Mouse (Mus musculus) G1E (cell line): ENCODE results near the gene Klhdc2. TPM values are rescaled to one million over a fixed set of nuclear protein-coding genes. Genes with fewer than 3 reads are reported as not detected.

Experiments used
- ATAC-seq: 2 replicates; pipeline ENCODE4 v1.8.0; 2016; ENCODE audit warnings: mild to moderate bottlenecking; ENCODE audit not compliant: insufficient number of reproducible peaks, poor library complexity, low FRiP score, severe bottlenecking; ENCODE audit errors: extremely low read depth
- DNase-seq: peaks from one replicate; pipeline ENCODE4 v3.0.0; 2012; ENCODE audit warnings: low spot score
- H3K27me3 ChIP-seq: 2 replicates; pipeline ENCODE4 v1.6.1; 2012; ENCODE audit warnings: mild to moderate bottlenecking, low read length, inconsistent platforms; ENCODE audit not compliant: insufficient read depth
- H3K36me3 ChIP-seq: replicated peaks from 2 replicates; pipeline ENCODE3; 2012; ENCODE audit warnings: mild to moderate bottlenecking, inconsistent platforms
- H3K4me1 ChIP-seq: 2 replicates; pipeline ENCODE4 v1.6.1; 2012; ENCODE audit warnings: low read depth, low read length, inconsistent platforms, mixed read lengths; ENCODE audit not compliant: insufficient read depth
- H3K4me3 ChIP-seq: 2 replicates; pipeline ENCODE4 v1.5.1; 2012; ENCODE audit warnings: low read depth, mild to moderate bottlenecking, inconsistent platforms, low read length, moderate library complexity, mixed read lengths
- H3K9me3 ChIP-seq: replicated peaks from 2 replicates; pipeline ENCODE4 v1.6.1; 2012; ENCODE audit warnings: inconsistent platforms
- CTCF ChIP-seq: IDR thresholded peaks from 2 replicates; pipeline ENCODE4 v1.5.1; 2012; ENCODE audit warnings: low read depth, low read length, inconsistent platforms, mixed read lengths
- GATA1 ChIP-seq: IDR thresholded peaks from 2 replicates; pipeline ENCODE4 v1.6.1; 2012; ENCODE audit warnings: borderline replicate concordance, low read length, inconsistent platforms, mixed read lengths
- GATA2 ChIP-seq: IDR thresholded peaks from 2 replicates; pipeline ENCODE4 v1.6.1; 2012; ENCODE audit warnings: low read depth, low read length, inconsistent platforms, borderline replicate concordance
- POLR2AphosphoS5 ChIP-seq: IDR thresholded peaks from 2 replicates; pipeline ENCODE4 v1.6.1; 2012; ENCODE audit warnings: low read depth, low read length, inconsistent platforms; ENCODE audit not compliant: insufficient replicate concordance
- TAL1 ChIP-seq: conservative IDR thresholded peaks from 2 replicates; pipeline ENCODE4 v1.6.1; 2012; ENCODE audit warnings: low read depth, low read length, inconsistent platforms, mixed read lengths
- polyA plus RNA-seq: library from polyadenylated mRNA; stranded (reverse); fragments of >175 nt; gene quantifications from 2 replicates; pipeline ENCODE4 v1.2.3, GENCODE M21; 2012
- total RNA-seq, 2 experiments: library from RNA; stranded (forward) in 1 of 2; stranded (reverse) in 1 of 2; fragments of 200-1000 nt in 1 of 2; fragments of >200 nt in 1 of 2; fragmentation: Nextera tagmentation in 1 of 2; gene quantifications; 2 replicates each; pipeline ENCODE4 v1.2.3; 2014 to 2017

The Klhdc2 gene
- total and polyA plus RNA-seq, 3 experiments = 33.6 to 129 (median 127) TPM

DNA sequence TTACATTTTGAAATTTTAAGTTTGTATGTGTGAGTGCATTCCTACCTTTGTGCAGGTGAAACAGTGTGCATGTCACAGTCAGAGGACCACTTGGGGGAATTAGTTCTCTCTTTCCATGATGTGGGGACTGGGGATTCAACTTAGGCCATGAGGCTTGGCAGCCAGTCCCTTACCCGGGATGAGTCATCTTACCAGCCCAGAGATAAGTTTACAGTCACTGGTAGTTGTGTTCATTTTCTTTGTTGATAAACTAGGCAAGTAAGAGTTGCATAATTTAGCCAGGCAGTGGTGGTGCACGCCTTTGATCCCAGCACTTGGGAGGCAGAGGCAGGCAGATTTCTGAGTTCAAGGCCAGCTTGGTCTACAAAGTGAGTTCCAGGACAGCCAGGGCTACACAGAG is 7.6 kb downstream of the Klhdc2 start:
- Histone ChIP-seq H3K4me1 (peaks cover 14% of the 10 kb centered on the region), H3K9me3 (no peaks in the 10 kb centered on the region)
- ATAC-seq = no peak

DNA sequence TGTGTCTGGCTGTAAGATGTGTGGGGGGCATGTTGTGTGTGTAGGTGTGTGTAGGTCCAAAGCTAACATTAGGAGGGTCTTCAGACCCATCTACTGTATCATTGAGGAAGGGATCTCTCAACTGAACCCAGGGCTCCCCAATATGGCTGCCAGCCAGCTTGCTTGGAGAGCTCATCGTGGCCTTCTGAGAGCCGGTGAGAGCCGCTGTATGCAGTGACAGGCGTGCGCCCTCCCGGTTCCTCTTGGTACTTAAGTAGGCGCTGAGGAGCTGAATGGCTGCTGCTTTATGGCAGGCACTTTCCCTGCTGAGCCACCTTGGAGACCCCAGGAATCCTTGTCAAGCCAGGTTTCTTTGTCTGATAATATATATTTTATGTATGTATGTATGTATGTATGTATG is 9.9 kb downstream of the Klhdc2 start:
- Histone ChIP-seq H3K4me1 (no peaks in the 10 kb centered on the region), H3K9me3 (no peaks in the 10 kb centered on the region), H3K36me3 (peaks cover 95% of the 10 kb centered on the region), H3K4me3 (no peak overlapping the region), H3K27me3 (no peaks in the 10 kb centered on the region)
- ATAC-seq (no peak), DNase-seq (no peak)
- TF ChIP-seq POLR2AphosphoS5 = no peak
- TF ChIP-seq GATA1 = no peak
- TF ChIP-seq TAL1 = no peak
- TF ChIP-seq CTCF = no peak
- no peak for TF ChIP-seq GATA2

More for the DNA sequence above, 7.6 kb downstream of the Klhdc2 start:
- Histone ChIP-seq H3K4me3 (no peak overlapping the region), H3K27me3 (no peaks in the 10 kb centered on the region), H3K36me3 (peaks cover 93% of the 10 kb centered on the region)
- TF ChIP-seq GATA1 (no peak), CTCF (no peak), GATA2 (no peak), POLR2AphosphoS5 (no peak), TAL1 (no peak)
- no peak for DNase-seq

DNA sequence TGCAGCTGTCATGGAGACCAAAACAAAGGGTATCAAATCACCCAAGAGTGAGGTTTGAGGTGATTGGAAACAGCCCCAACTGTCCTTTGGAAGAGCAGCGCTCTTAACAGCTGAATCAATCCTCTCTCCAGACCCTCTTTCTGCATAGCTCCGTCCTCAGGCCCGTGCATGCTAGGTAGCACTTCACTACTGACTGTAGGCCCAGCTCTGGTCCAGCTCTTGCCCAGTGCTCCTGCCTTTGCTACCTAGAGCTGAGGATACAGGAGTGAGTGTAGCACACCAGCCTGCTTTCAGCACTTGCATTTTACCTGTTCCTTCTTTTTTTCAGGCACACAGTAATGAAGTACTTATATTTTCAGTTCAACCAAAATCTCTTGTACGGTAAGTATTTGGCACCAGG is 13.2 kb downstream of the Klhdc2 start:
- TF ChIP-seq TAL1 (no peak), GATA1 (no peak)
- Histone ChIP-seq H3K9me3 (no peaks in the 10 kb centered on the region), H3K27me3 (no peaks in the 10 kb centered on the region), H3K4me1 (no peaks in the 10 kb centered on the region), H3K36me3 (peaks cover 93% of the 10 kb centered on the region), H3K4me3 (no peak overlapping the region)
- ATAC-seq (no peak), DNase-seq (no peak)

DNA sequence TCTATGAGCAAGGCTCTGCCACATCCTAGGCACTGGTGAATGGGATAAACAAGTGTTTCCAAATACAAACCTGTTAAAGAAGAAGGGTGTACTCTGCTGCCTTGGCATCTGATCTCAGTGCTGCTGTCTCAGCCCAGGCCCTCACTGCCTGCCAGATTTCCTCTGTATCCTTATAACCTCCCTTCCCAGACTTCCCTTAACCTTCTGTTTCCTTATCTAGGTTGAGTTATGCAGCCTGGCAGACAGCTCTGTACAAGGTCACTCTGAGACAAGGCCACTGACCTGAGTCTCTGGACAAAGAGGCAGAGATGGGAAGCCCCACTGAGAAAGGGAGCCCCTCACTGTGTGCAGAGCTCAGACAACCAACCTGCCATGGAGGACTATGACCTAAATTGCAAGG is 21.9 kb downstream of the Klhdc2 start:
- H3K27me3 ChIP-seq = no peaks in the 10 kb centered on the region
- DNase-seq = no peak
- H3K9me3 ChIP-seq = no peaks in the 10 kb centered on the region
- no peaks in the 10 kb centered on the region for H3K4me1 ChIP-seq
- peaks cover 84% of the 10 kb centered on the region for H3K36me3 ChIP-seq
- ATAC-seq = no peak
- no peak overlapping the region for H3K4me3 ChIP-seq
- TF ChIP-seq GATA2 (no peak), POLR2AphosphoS5 (no peak)

DNA sequence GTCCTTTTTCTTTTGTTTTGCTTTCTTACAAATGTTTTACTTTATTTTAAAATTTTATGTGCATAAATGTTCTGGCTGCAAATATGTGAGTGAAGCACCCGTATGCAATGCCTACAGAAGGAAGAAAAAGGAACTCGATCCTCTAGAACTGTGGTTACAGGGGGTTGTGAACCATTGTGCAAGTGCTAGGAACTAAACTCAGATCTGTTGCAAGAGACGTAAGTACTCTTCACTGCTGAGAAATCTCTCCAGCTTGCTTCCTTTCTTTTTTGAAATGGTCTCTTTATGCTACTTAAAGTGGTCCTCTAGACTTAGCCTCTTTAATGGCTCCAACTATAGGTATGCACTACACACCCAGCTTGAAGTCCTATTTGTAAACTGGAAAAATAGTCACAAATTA is 34.7 kb downstream of the Klhdc2 start:
- DNase-seq (no peak), ATAC-seq (no peak)
- Histone ChIP-seq H3K27me3 (no peaks in the 10 kb centered on the region), H3K9me3 (no peaks in the 10 kb centered on the region), H3K4me1 (peaks cover 7% of the 10 kb centered on the region), H3K36me3 (peaks cover 89% of the 10 kb centered on the region), H3K4me3 (no peak overlapping the region)
- TF ChIP-seq POLR2AphosphoS5 = no peak
- TF ChIP-seq GATA1 = no peak
- TF ChIP-seq GATA2 = no peak
- TF ChIP-seq TAL1 = no peak
- TF ChIP-seq CTCF = no peak

DNA sequence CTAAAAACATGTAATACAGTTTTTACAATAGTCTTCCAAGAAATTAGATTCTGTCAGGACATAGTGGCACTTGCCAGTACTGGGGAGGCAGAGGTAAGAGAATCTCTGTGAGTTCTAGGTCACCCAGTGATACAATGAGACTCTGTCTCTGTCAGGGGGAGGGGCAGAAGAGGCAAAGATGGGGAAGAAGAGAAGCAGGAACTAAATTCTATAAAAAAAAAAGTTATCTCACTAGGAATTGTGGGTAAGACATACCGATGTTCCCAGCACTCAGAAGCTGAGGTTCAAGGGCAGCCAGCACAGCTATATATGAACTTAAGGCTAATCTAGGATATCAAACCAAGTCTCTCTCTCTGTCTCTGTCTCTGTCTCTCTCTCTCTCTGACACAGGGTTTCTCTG is 35.7 kb downstream of the Klhdc2 start:
- DNase-seq (no peak), ATAC-seq (no peak)
- Histone ChIP-seq H3K4me1 (peaks cover 9% of the 10 kb centered on the region), H3K4me3 (no peak overlapping the region), H3K27me3 (no peaks in the 10 kb centered on the region), H3K36me3 (peaks cover 88% of the 10 kb centered on the region), H3K9me3 (no peaks in the 10 kb centered on the region)
- TF ChIP-seq GATA1 (no peak), CTCF (no peak), POLR2AphosphoS5 (no peak), GATA2 (no peak), TAL1 (no peak)

DNA sequence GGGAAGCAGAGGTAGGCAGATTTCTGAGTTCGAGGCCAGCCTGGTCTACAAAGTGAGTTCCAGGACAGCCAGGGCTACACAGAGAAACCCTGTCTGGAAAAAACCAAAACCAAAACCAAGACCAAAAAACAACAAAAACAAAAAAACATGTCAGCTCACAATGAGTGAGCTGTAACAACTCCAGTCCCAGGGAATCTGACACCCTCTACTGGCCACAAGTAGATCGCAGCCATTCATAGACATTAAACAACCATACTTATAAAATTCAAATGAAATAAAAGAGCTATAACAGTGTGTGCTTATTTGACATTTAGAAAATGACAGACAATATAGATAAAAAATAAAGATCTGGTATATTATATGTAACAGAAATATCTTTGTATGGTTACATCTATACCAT is 37.1 kb downstream of the Klhdc2 start:
- no peaks in the 10 kb centered on the region for H3K9me3 ChIP-seq
- no peak overlapping the region for H3K4me3 ChIP-seq
- no peak for TF ChIP-seq POLR2AphosphoS5
- TF ChIP-seq TAL1 = no peak
- TF ChIP-seq GATA2 = no peak
- TF ChIP-seq GATA1 = no peak
- peak; percentile 59 for TF ChIP-seq CTCF
- H3K4me1 ChIP-seq = peaks cover 9% of the 10 kb centered on the region
- no peak for DNase-seq
- peak; percentile 55 for ATAC-seq
- H3K36me3 ChIP-seq = peaks cover 89% of the 10 kb centered on the region
- no peaks in the 10 kb centered on the region for H3K27me3 ChIP-seq
